Mouse (Mus musculus) layer of hippocampus, adult 9-11 months (tissue): ENCODE data around the gene Ppif.

Source experiments
- DNase-seq: peaks from one replicate; pipeline ENCODE4 v3.0.0; 2022

The Ppif gene

DNA sequence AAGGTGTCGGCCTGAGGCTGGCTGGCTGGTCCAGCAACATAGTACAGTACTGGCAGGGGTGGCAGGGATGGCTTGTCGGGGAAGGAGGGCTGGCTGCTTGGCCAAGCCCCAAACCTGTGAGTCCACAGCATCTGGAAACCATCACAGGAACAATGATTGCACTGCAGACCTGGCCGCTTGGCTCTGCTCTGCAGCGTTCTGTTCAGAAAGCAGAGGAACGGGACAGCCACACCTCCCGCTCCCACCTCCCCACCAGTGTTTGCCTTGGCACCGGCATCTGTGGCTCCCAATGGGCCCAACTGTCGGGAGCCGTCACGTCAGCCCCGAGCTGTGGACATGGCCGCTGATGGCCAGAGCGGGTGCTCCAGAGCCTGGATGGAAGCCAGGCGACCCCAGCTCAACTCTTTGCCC lies 44.6 kb downstream of the Ppif start:
- DNase-seq, result peak; percentile 45

- peak; percentile 94 for DNase-seq
Observed at GRCm38 (mm10) chr14:25739957-25740565, 46.1 kb downstream of the Ppif start.

GRCm38 (mm10) chr14:25741211-25741610 lies 47.3 kb downstream of the Ppif start:
- DNase-seq, result no peak

DNA sequence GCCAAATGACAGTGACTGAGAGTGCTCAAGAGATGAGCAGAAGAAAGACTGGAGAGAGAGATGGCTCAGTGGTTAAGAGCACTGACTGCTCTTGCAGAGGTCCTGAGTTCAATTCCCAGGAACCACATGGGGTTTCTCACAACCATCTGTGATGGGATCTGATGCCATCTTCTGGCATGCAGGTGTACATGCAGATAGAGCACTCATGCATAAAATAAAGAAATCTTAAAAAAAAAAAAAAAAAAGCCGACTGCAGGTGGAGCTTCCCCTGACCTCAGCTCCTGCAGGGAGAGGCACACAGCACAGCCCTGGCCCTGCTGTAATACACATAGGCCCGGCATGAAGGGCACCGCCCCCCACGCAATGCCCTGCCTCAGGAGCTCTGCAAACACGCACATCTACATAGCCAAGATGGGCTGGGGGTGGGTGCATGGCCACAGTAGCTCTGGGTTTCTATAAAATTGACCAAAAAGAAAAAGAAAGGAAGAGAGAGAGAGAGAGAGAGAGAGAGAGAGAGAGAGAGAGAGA lies 48.0 kb downstream of the Ppif start:
- DNase-seq, result no peak

DNA sequence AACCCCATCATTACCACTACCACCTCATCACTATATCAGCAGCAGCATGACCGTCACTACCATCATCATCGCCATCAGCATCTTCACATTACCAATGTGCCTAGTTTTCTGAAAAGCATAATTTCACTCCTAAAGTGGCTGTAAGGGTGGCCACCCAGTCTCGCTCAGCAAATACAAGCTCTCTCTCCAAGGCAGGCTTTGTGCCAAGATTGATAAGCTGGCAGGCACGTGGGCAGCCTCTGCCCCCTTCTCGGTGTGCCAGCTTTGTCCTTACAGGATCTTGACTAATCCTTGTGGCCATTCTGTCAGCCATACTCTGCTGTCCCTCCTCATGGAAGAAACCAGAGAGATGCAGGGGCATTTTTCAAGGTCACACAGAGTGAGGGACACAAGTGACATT lies 49.0 kb downstream of the Ppif start:
- DNase-seq, result no peak

DNA sequence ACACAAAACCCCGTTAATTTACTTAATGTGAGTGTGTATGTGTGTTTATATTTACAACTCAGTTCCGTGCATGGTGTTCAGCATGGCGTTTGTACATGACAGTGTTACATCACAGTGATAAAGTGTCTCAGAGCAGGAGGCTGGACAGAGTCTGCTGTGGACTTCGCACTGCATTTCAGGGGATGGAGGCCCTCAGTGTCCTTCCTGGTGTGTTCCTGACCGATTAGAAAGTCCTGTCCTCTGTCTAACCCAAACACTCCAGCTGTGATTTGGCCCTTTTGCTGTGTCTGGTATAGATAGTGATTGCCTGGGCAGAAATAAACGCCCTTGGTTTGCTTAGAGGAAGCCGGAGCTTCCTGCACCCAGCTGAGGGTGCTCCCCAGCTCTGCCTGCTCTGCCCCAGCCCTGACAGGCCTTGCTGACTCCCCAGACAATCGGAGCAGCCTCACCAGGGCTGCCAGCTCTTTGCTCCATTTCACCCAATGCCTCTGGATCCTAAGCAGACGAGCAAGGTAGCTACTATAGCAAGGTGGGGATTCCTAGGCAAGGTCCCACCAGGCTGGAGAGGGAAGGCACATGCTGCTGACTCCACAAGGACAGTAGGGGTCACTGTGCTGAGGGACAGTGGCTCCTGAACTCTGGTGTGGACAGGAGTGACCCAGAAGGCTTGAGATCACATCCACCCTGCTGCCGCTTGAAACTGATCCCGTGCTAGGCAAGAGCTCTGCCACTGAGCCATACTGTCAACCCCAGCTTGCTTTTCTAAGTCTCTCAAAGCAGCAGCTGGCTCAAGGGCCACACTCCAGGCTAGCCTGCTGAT lies 51.6 kb downstream of the Ppif start:
- no peak for DNase-seq

DNA sequence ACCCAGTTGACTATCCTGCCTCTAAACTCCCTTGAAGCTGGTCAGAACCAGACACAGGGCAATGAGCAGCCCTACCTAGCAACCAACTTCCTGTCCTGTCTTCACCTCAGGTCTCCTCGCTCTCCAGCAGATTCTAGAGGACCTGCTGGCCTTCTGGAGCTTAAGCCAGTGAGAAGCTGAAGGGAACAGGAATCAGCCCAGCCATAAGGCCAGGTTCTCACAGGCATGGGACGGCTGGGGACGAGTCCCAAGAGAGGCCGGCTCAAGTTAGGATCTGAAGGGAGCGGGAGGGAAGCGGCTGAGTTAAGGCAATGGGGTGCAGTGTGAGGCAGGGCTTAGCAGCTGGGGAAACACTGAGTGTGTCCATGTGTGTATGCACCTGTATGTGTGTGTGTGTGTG lies 52.4 kb downstream of the Ppif start:
- DNase-seq, result no peak

- DNase-seq, result peak; percentile 66
Observed at GRCm38 (mm10) chr14:25746971-25747945, 53.3 kb downstream of the Ppif start.

- DNase-seq, result no peak
Observed at GRCm38 (mm10) chr14:25747996-25748756, 54.2 kb downstream of the Ppif start.

DNA sequence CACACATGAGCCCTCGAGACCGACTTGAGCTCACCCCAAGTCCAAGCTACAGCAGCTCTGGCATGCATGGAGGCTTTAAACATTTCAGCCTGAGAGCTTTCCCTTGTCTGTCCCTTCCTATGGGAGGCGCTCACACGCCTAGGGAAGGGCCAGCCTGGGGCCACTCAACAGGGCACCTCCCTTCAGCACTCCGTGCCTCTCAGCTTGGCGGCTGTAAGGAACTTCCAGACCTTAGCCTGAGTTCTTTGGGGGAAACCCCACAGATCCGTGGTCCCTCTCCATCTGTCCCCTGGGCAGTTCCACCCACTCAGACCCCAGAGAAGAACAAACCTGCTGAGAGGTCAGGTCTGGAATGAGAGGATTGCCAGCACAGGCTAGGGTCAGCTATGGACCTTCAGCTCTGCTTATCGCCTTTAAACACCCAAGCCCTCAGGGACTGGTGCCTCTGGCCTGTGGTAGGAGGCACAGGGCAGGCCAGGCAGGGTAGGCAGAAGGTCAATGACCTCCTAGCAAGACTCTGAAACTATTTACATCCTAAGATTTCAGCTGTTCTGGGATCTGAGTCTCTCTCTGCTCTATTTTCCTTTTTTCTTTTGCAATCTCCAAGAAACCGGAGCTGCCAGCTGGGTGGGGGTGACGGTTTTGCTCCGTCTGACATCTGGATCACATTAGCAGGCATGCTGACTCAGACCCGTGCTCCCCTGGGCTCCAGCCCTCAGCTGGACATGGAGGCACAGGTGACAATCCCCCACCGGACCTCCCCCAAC lies 55.4 kb downstream of the Ppif start:
- no peak for DNase-seq
